In the genomic region with DNA sequence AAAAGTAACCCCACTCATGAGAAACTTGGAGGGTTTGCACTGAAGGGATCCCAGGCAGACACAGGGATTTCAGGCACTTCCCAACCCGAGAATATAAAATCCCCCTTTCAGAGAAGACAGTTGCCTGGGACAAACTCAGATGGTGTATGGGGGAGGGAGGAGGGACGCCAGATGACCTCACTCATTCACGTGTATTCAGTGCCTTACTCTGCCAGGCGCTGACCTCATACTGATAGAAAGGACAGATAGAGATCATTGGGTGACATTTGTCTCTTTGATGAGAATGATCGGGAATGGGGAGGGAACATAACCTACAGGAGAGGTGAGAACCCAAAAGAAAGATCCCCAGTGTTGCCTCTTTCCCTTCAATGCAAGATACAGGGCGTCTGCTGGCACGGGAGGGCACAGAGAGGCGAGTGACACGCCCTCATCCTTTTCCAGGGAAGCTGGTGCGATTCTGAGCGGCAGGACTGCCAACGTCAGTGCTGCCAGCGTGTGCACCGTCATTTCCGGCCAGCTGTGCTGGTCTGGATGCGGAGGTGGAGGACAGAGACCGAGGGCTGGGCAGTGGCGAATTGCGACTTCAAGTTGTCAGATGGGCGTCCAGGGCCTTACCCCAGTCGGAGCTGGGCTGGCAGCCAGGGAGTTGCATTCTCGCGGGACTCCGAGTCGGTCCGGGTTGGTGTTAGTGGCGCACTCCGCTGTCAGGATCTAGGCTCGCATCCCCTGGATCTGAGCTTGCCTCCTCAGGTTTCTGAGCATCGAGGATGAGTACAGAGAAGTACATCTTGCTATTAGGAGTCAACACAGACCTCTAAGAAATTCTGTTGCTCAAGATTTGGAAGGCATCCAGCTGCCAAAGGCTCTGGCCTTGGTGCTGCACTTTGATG, we compare ENCODE assay signal across 9 mouse cellular contexts. TPM values are rescaled to one million over a fixed set of nuclear protein-coding genes. Genes with fewer than 3 reads are reported as not detected.
DNase-seq lines count a peak whose midpoint lies in the region; ATAC-seq lines count a peak whose summit lies in the region.
"Had no signal": no experiment of that assay in that cellular context is flagged by ENCODE, and none has a peak within 500 bp of the region (broad histone marks: within the 10 kb centered on the region; RNA-seq: fewer than 3 reads in every experiment).

No protein-coding gene starts in this region.

- WGBS in hindbrain, embryonic 16.5 days, result under 1% methylated on average over 28 of the region's 30 CpGs
- WGBS in macrophage (ENCODE audit: missing documents), result 3% methylated on average over 30 of the region's 30 CpGs

- H3K4me2 ChIP-seq in hindbrain, embryonic 16.5 days (ENCODE audit: low read length), result peak overlapping the region; percentile 75

- ATAC-seq in hindbrain, embryonic 16.5 days, result peak; percentile 86

- no peaks in the 10 kb centered on the region for H3K9me3 ChIP-seq in hindbrain, embryonic 16.5 days (ENCODE audit: control insufficient read depth, low read length)

- H3K27me3 ChIP-seq in hindbrain, embryonic 16.5 days (replicated peaks; ENCODE audit: control insufficient read depth, insufficient read depth, low read length), result peaks cover 4% of the 10 kb centered on the region

- H3K79me2 ChIP-seq in macrophage (ENCODE audit: inconsistent target), result no peaks in the 10 kb centered on the region

- no peaks in the 10 kb centered on the region for H3K36me3 ChIP-seq in hindbrain, embryonic 16.5 days (ENCODE audit: control insufficient read depth, insufficient read depth, low read length)
- H3K36me3 ChIP-seq in macrophage (ENCODE audit: inconsistent target), result no peaks in the 10 kb centered on the region

- H3K27ac ChIP-seq in hindbrain, embryonic 16.5 days (ENCODE audit: low read depth, low read length), result peak overlapping the region; percentile 76
- no peak overlapping the region for H3K27ac ChIP-seq in macrophage

- peak; percentile 63 to 68 for DNase-seq in adrenal gland, adult 18-20 months (ENCODE audit: low spot score in 2 of 2)
- peak; percentile 77 to 84 for DNase-seq in cerebellum, postnatal 36 days
- DNase-seq in gastrocnemius, adult 8-10 months (ENCODE audit: low spot score in 2 of 2), result peak; percentile 46 to 59
- peak; percentile 81 to 84 for DNase-seq in left cerebral cortex, adult 8-10 months (ENCODE audit: low spot score in 2 of 2)
- peak; percentile 79 for DNase-seq in right cerebral cortex, postnatal 14 days
- DNase-seq in T-cell, adult 2 months (ENCODE audit: low spot score), result no peak

- peaks cover 12% of the 10 kb centered on the region for H3K4me1 ChIP-seq in hindbrain, embryonic 16.5 days (ENCODE audit: control insufficient read depth, insufficient read depth, low read depth, low read length)

- H3K9ac ChIP-seq in hindbrain, embryonic 16.5 days (ENCODE audit: low read depth, low read length), result peak overlapping the region; percentile 71

- peak overlapping the region; percentile 46 for H3K4me3 ChIP-seq in hindbrain, embryonic 16.5 days (ENCODE audit: low read length)
- H3K4me3 ChIP-seq in macrophage (ENCODE audit: inconsistent target), result peak overlapping the region; percentile 0; the same call in 1 of the 2 replicates

RNA-seq across cellular contexts. Expression of a gene that starts 6.5 kb away (rescaled TPM):
- total RNA-seq in adrenal gland, adult 18-20 months (2021), result 10 to 100 TPM; 31.4 to 65.8 TPM
- 1 to 10 TPM in 2 of 4 experiments, under 1 TPM in 2; 0.68 to 2.7 (median 1.2) TPM for total RNA-seq in gastrocnemius, adult 8-10 months (2022)
- 66.9 and 67.8 TPM in 2 replicates for polyA plus RNA-seq in hindbrain, embryonic 16.5 days (2015; fragmentation: Nextera tagmentation; extraction: Ambion mirVana)
- 100 to 1,000 TPM; 103 to 118 (median 107) TPM for total RNA-seq in left cerebral cortex, adult 8-10 months (2022)
- total RNA-seq in macrophage (2018; cell fraction: chromatin; rRNA removed), result under 1 TPM in 3 of 26 experiments, not detected in 23; 0.26 to 0.98 (median 0.45) TPM
- under 1 TPM in 13 of 26 experiments, not detected in 13; 0.04 to 0.33 (median 0.10) TPM for total RNA-seq in macrophage (2018; cell fraction: cytosol; rRNA removed)
- total RNA-seq in macrophage (2018; cell fraction: nucleus; rRNA removed), result under 1 TPM in 4 of 26 experiments, not detected in 22; 0.22 to 0.60 (median 0.38) TPM
- not detected in 3 replicates for polyA plus RNA-seq in macrophage (2018)

RNA-seq across cellular contexts. Expression of a gene that starts 7.7 kb away (rescaled TPM):
- total RNA-seq in adrenal gland, adult 18-20 months (2021), result 100 to 1,000 TPM; 159 to 181 TPM
- total RNA-seq in gastrocnemius, adult 8-10 months (2022), result 1 to 10 TPM in 3 of 4 experiments, under 1 TPM in 1; 0.77 to 1.6 (median 1.1) TPM
- polyA plus RNA-seq in hindbrain, embryonic 16.5 days (2015; fragmentation: Nextera tagmentation; extraction: Ambion mirVana), result 16.1 and 18.0 TPM in 2 replicates
- total RNA-seq in left cerebral cortex, adult 8-10 months (2022), result 10 to 100 TPM; 26.1 to 27.7 (median 26.9) TPM
- total RNA-seq in macrophage (2018; cell fraction: chromatin; rRNA removed), result 1 to 10 TPM in 1 of 26 experiments, under 1 TPM in 2, not detected in 23; 0.22 to 1.4 (median 0.43) TPM
- under 1 TPM in 5 of 26 experiments, not detected in 21; under 0.01 to 0.05 (median 0.05) TPM for total RNA-seq in macrophage (2018; cell fraction: cytosol; rRNA removed)
- total RNA-seq in macrophage (2018; cell fraction: nucleus; rRNA removed), result under 1 TPM in 1 of 26 experiments, not detected in 25; 0.19 TPM
- polyA plus RNA-seq in macrophage (2018), result 0.06 TPM in 1 of 3 replicates, not detected in the others

RNA-seq across cellular contexts. Expression of a gene that starts 29.5 kb away (rescaled TPM):
- 100 to 1,000 TPM; 133 to 137 TPM for total RNA-seq in adrenal gland, adult 18-20 months (2021)
- total RNA-seq in gastrocnemius, adult 8-10 months (2022), result 10 to 100 TPM; 79.1 to 92.9 (median 87.4) TPM
- polyA plus RNA-seq in hindbrain, embryonic 16.5 days (2015; fragmentation: Nextera tagmentation; extraction: Ambion mirVana), result 185 and 186 TPM in 2 replicates
- 100 to 1,000 TPM; 118 to 125 (median 120) TPM for total RNA-seq in left cerebral cortex, adult 8-10 months (2022)
- 10 to 100 TPM in 14 of 26 experiments, 1 to 10 TPM in 11, not detected in 1; 1.9 to 25.3 (median 10.9) TPM for total RNA-seq in macrophage (2018; cell fraction: chromatin; rRNA removed)
- 10 to 100 TPM; 22.1 to 54.3 (median 38.2) TPM for total RNA-seq in macrophage (2018; cell fraction: cytosol; rRNA removed)
- 10 to 100 TPM in 15 of 26 experiments, 1 to 10 TPM in 11; 4.2 to 25.9 (median 11.9) TPM for total RNA-seq in macrophage (2018; cell fraction: nucleus; rRNA removed)
- 33.0 to 43.0 TPM (median 39.2 TPM) in 3 replicates for polyA plus RNA-seq in macrophage (2018)

RNA-seq across cellular contexts. Expression of a gene that starts 39.5 kb away (rescaled TPM):
- not detected for total RNA-seq in adrenal gland, adult 18-20 months (2021)
- not detected for total RNA-seq in gastrocnemius, adult 8-10 months (2022)
- 2.3 and 2.7 TPM in 2 replicates for polyA plus RNA-seq in hindbrain, embryonic 16.5 days (2015; fragmentation: Nextera tagmentation; extraction: Ambion mirVana)
- under 1 TPM in 1 of 4 experiments, not detected in 3; 0.26 TPM for total RNA-seq in left cerebral cortex, adult 8-10 months (2022)
- not detected for total RNA-seq in macrophage (2018; cell fraction: chromatin; rRNA removed)
- not detected for total RNA-seq in macrophage (2018; cell fraction: cytosol; rRNA removed)
- total RNA-seq in macrophage (2018; cell fraction: nucleus; rRNA removed), result not detected
- polyA plus RNA-seq in macrophage (2018), result not detected in 3 replicates
- total RNA-seq: gastrocnemius, postnatal 4 days had no signal

RNA-seq across cellular contexts. Expression of a gene that starts 45.7 kb away (rescaled TPM):
- total RNA-seq in adrenal gland, adult 18-20 months (2021), result 100 to 1,000 TPM; 595 to 747 TPM
- total RNA-seq in gastrocnemius, adult 8-10 months (2022), result 100 to 1,000 TPM; 638 to 797 (median 746) TPM
- 832 and 923 TPM in 2 replicates for polyA plus RNA-seq in hindbrain, embryonic 16.5 days (2015; fragmentation: Nextera tagmentation; extraction: Ambion mirVana)
- total RNA-seq in left cerebral cortex, adult 8-10 months (2022), result 100 to 1,000 TPM; 439 to 484 (median 473) TPM
- 10 to 100 TPM; 11.1 to 90.9 (median 51.4) TPM for total RNA-seq in macrophage (2018; cell fraction: chromatin; rRNA removed)
- total RNA-seq in macrophage (2018; cell fraction: cytosol; rRNA removed), result 100 to 1,000 TPM; 260 to 583 (median 331) TPM
- total RNA-seq in macrophage (2018; cell fraction: nucleus; rRNA removed), result 100 to 1,000 TPM in 10 of 26 experiments, 10 to 100 TPM in 16; 42.9 to 144 (median 84.8) TPM
- 377 to 621 TPM (median 390 TPM) in 3 replicates for polyA plus RNA-seq in macrophage (2018)

Comparison
In these comparisons a context has a peak if more than half of its experiments do, and no peak if none do; other contexts are left out.
1. RNA of a gene that starts 6.5 kb away (total RNA-seq): 103 to 118 TPM in left cerebral cortex, adult 8-10 months and 31.4 to 65.8 TPM in adrenal gland, adult 18-20 months; 0.68 to 2.7 TPM in gastrocnemius, adult 8-10 months; every median in the first group is over 4 times any median in the second.
2. RNA of a gene that starts 7.7 kb away (total RNA-seq): 159 to 181 TPM in adrenal gland, adult 18-20 months and 26.1 to 27.7 TPM in left cerebral cortex, adult 8-10 months; 0.77 to 1.6 TPM in gastrocnemius, adult 8-10 months; every median in the first group is over 10 times any median in the second.